Mouse (Mus musculus) frontal cortex, postnatal 14 days (tissue): ENCODE measurements around the gene Ttc37.
A peak's percentile ranks its signal among the peaks of the same experiment; 100 is the strongest.

Experiments
- DNase-seq, 2 experiments: peaks; one replicate each; pipeline ENCODE4 v3.0.0; 2022; ENCODE audit warnings: low spot score in 2 of 2

The Ttc37 gene

DNA sequence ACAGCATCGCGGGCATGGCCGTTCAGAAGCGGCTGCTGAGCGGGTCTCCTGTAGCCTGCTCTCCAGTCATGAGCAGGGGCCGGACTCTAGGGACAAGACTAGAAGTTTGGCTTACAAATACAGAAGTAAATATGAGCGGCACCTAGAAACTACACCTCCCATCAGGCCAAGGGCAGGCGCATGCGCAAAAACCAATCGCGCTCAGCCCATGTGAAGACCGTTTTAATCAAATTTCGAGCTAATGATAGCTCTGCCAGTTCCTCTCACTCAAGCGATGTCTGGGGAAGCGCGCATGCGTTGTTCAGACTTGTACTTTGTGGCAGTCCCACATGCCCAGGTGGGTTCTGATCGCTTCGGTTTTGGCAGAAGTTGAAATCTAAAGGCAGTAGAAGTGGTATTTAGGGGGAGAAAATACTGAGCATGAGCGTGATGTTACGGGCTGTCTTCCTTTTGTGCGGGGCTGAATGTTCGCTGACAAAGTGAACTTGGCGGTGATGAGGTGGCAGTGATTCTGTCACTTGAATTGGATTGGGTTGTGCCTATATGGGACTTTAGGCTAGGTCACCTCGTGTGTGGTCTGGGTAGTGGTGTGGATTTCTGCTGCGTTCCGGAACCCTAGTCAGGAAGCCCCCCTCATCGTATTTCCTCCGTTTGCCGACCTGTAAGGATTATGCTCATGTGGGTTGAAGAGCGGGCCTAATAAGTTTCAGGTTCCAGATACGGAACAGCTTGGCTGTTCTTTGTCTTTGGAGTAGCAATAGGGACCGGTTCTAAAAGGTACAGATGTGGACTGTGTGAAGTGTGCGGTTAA lies at the start of gene Ttc37, which contains the start of gene Arsk:
Gene Ttc37 (plus strand): TSS at position 242 of the 811 bp plus-strand sequence.
Gene Arsk (minus strand): TSS at position 168 of the 811 bp plus-strand sequence.
- peak; percentile 88 to 92 for DNase-seq

DNA sequence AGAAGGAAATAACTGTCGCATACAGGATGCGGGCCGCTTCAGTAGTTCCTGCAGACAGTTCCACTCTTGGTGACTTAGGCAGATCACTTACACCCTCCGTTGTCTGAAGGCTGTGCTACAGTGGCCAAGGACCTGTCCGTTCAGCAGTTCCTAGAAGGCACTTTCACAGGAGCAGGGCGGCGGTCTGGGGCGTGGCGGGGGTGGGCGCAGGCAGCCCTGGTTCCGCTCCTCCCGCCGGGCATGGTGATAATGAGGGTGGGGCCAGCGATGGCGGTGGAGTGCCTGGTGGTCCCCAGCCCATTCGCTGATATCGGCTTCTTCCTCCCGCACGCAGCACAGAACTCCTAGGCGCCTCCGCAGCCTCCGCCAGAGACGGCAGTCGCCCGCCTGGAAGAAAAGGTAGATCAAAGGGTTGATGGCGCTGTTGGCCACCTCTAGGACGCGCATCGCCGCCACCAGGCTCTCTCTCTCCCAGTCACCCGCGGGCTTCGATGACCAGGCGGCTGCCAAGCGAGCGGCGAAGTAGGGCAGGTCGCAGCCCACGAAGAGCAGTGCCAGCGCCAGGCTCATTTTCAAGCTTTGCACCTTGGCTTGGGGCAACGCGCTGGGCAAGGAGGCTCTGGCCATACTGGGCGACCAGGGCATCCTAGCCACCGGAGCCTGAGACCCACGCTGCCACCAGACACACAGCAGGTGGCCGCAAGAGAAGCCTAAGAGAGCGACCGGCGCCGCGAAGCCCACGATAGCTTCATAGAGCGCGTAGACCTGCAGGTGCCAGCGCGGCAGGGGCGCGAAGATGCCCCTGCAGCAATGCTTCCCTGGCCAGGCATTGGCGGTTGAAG lies 42.9 kb upstream of the Ttc37 start:
- no peak for DNase-seq

GRCm38 (mm10) chr13:76056261-76056724 lies 42.2 kb upstream of the Ttc37 start:
- DNase-seq, result peak; percentile 53 to 64

DNA sequence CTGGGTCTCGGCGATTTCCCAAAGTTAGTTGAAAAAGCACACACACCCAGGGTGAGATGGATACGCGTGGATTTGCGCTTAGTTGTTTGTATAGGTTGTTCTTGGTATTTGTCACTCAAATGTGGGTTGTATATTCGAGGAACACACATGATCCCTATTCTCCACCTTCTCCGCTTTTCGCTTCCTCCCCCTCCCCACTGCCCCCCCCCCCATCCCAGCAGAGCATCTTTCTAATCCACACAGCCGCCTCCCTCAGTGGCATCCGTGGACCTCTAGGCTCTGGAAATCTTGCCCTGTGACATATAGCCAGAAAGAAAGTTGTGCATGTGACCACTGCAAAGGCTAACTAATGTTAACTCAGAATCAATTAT lies 41.7 kb upstream of the Ttc37 start, which contains the start of gene Gpr150:
Gene Gpr150 (minus strand): TSS at position 101 of the 371 bp plus-strand sequence.
- DNase-seq, result no peak

DNA sequence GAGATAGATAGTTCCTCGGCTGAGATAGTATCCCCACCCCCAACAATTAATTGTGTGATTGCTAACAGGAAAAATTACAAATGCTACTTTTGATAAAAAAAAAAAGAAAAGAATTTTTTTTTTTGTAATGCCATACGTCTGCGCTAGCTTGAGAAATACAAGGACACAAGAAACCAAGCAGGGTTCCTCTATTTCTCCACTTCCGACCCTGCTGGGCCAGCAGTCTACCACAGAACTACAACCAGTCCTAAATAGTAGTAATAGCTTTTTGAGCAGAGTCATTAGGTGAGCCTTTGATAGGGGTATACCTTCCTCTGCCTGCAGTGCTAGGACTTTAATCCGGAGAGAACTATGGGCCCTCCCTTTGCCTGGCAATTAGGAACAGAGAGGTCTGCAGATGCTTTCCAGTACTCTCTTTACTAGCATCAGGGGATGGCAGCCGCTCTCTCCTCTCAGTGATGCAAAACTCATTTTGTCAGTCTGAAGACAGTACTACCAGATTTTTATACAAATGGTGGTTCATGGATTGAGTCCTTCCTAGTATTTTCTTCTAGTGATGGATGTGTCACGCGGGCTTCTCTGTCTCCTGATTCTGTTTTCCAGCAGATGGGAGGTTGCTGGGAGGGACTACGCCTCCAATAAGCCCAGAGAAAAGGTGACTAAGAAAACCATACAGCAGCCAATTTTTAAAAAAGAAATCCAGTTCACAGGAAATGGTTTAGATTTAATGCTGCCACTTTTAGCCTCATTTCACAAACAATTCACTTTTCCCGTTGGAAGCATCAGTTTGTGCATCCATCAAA lies 41.1 kb upstream of the Ttc37 start:
- DNase-seq, result no peak

DNA sequence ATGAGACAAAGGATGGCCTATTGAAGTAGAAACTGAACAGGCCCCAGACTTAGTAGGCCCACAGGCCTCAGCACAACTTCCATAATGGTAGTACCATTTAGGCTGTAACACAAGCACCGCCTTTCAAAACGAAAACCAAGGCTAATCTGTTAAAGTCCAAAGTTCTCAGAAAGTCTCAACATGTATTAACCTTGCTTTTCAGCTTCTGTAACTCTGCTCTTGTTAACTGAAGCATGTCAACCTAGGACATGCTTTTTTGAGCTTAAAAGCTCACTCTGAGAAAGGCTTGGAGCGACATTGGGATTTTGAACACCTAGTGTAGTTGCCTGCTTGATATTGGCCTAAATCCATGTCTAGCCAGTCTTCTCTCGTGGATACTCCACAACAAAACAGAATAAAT lies 38.9 kb upstream of the Ttc37 start:
- no peak for DNase-seq

DNA sequence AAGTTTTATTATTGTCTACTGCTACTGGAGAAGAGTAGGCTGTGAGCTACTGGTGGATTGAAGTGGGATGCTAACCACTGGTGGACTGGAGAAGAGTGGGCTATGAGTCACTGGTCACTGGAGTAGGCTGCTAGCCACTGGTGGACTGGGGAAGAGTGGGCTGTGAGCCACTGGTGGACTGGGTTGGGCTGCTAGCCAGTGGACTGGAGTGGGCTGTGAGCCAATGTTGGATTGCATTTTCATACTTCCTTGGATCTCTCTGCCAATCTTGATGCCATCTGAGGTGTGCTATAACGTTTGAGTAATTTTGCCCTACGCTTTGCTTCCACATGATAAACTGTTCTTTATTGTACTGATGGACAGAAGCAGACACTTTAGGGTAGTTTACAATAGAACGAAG lies 36.4 kb upstream of the Ttc37 start:
- no peak for DNase-seq

DNA sequence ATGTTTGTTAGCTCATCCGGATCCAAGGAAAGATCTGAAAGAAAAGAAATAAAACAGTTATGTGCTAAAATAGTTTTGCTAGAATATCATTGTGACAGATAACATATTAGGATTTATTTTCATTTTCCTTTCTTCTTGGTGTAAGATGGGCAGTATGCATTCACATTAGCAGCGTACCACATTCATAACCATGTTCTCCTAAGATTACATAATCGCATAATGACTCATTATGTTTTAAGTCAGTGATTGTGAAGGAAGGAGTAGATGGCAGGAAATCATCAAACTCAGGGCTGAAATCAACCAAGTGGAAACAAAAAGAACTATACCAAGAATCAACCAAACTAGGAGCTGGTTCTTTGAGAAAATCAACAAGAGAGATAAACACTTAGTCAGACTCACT lies 36.0 kb upstream of the Ttc37 start:
- no peak for DNase-seq

- DNase-seq, result no peak
These were observed 35.0 kb upstream of the Ttc37 start for GRCm38 (mm10) chr13:76063548-76063947.

DNA sequence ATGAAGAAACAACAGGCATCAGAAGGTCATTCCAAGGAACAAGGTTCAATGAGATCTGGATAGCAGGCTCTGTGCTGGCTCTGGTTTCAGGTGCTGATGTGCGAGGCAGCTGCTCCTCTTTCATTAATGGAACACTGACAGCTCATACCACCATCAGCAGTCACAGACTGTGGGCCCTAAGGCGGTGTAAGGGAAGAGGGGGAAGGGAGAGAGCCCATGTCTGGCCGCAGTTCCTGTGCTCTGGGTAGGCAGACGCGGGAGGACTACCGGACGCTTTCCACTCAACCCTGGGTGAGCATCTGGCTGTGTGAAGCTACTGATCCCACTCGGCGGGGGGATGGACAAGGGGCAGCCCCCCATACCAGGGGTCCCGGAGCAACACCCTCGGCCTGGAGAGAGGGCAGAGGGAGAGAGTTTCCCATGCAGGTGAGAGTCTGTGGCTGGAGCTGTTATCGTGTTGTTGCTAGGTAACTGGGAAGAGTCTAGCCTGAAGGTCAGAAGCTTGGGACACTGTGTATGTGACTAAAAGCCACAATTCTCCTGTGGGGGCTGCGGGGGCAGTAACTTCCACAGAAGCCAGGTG lies 34.1 kb upstream of the Ttc37 start:
- no peak for DNase-seq

- DNase-seq, result no peak
These were observed 24.2 kb upstream of the Ttc37 start for GRCm38 (mm10) chr13:76074323-76074722.

DNA sequence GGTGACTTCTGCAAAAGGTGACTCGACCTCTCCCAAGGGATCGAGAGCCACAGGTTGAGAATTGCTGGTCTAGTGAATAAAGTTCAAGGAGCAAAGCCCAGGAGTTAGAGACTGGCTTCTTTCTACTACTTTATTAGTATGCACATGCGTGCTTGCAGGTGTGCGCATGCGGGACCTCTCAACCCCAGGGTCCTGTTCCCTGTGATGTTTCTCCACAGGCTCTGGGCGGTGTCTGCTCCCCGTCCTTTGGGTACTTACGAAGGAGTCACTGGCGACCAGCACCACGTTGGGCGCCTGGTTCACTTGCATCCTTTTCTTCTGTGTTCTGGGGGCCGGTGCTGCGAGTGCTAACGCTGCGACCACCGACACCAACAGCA lies 430 bp upstream of the Ttc37 start:
- DNase-seq, result no peak

- no peak for DNase-seq
These were observed 3.5 kb downstream of the Ttc37 start for GRCm38 (mm10) chr13:76101989-76102388.

DNA sequence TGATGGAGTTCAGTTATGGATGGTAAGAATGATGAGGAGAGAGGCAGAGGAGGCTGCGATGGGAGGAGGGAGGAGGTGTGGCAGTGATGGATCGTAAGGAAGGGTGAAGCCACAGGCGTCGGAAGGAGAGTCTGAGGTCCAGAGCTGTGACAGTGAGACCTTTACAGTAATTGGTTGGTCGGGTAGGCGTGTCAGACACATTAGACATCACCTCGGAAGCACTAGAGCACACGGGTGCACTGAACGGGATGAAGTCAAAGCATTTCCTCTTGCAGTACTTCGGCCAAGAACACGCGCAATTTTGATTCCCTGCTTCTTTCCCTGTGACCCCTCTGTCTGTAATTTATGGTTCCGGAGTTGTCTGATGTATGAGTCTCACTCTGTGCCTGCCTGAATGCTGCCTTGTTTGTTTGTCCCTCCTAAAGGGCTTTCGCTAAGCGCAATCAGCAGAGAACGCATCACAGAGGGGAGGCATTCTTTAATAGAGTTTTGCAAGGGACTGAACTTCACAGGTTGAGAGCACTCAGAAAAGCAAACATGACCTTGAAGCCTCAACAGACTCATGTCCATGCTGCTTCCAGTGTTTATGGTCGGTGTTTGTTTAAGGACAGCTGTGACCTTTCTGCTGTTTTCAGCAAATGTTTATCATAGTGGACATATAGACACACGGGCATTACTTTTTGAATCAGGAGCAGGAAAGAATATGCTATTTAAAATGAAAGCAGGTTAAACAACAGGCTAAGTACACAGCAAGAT lies 10.7 kb downstream of the Ttc37 start:
- no peak for DNase-seq

- no peak for DNase-seq
These were observed 30.3 kb downstream of the Ttc37 start for GRCm38 (mm10) chr13:76128799-76129198.

DNA sequence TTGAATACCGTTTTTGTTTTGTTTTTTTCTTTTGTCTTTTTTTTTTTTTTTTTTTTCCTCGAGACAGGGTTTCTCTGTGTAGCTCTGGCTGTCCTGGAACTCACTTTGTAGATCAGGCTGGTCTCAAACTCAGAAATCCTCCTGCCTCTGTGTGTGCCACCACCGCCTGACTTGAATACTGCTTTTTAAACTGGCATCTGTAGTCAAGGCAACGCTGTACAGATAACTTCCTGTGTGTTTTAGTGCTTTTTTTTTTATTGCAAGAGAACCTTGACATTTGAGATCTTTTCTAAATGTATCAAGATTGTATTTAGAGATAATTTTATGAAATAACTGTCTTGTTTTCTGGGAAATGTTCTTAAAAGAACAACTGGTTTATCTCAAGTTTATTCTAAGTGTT lies 33.9 kb downstream of the Ttc37 start:
- no peak for DNase-seq

- DNase-seq, result no peak
These were observed 40.3 kb downstream of the Ttc37 start for GRCm38 (mm10) chr13:76138862-76139261.

DNA sequence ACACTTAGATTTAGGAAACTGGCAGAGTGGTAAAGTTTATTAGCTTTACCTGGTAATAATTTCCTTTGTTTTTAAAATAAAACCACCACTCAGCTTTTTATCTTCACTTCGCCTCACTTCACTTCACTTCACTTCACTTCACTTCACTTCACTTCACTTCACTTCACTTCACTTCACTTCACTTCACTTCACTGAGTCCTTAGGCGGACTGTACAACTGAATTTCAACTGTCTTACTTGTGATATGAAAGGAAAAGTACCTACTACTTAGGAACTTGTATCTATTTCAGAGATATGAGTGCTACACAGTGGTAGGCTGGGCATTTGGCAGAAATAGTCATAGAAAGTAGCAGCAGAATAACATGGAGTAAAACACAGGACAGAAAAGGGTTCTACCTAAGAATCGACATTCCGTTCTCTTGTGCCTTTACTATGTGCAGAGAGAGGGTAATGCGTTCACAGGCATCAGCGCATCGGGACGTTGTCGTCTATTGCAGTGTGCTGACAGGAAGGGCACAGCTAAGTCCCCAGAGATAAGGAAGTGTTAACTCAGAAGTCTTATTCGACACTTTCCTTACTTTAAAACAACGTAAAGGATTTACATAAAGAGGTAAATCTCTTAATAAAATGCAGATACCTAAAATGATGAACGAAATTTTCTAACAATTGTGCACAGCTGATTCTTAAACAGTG lies 42.7 kb downstream of the Ttc37 start:
- DNase-seq, result no peak

- no peak for DNase-seq
These were observed 51.9 kb downstream of the Ttc37 start for GRCm38 (mm10) chr13:76150483-76150882.

- no peak for DNase-seq
These were observed 58.6 kb downstream of the Ttc37 start for GRCm38 (mm10) chr13:76157099-76157498.
